Mouse (Mus musculus) inflammation-experienced regulatory T-cells, adult 6 months (primary cell): Measurements from ENCODE around the gene Farp2. TPM values are rescaled to one million over a fixed set of nuclear protein-coding genes. Genes with fewer than 3 reads are reported as not detected.
A peak's percentile ranks its signal among the peaks of the same experiment; 100 is the strongest.
"Not testable (repeated sequence)": the region's sequence is repeated elsewhere in the genome, so short reads cannot be mapped to it uniquely, and the experiment has no call there.

Source experiments
- ATAC-seq: one replicate; pipeline ENCODE4 v1.8.0; 2017
- polyA plus RNA-seq, 3 experiments: library from polyadenylated mRNA; unstranded; fragments of 100-300 nt; shearing (Covaris generic); gene quantifications; one replicate each; pipeline ENCODE4 v1.2.1; 2017

The Farp2 gene
- polyA plus RNA-seq, 3 experiments from 2014 or later: 0.71 to 2.2 (median 0.73) TPM

DNA sequence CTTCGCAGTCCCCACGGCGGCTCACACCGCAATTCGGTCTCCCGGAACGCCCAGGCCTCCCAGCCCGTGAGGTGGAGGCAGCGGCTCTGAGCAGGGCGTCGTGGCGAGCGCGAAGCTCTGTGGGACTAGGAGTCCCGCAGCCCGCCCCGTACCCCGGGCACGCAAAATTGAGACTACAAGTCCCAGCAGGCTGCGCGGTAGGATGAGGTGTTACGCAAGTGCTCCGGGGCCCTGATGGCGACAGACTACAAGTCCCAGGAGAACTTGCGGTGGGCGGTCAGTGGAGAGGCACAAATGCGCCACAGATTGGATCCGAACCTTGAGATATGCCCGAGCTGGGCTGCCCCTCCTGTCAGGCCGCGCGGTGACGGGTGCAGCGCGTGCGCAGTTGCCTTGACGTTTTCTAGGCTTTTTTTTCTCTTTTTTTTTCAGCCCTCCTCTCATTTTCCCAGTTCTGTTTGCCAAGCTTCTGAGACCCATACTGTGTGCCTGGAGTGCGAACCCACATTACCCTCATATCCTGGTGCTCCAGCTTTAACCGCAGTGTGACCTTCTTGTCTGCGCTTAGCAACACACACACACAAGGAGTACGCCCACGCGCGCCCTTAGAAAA, 123.8 kb downstream of the Farp2 start:
- ATAC-seq: peak; percentile 99

DNA sequence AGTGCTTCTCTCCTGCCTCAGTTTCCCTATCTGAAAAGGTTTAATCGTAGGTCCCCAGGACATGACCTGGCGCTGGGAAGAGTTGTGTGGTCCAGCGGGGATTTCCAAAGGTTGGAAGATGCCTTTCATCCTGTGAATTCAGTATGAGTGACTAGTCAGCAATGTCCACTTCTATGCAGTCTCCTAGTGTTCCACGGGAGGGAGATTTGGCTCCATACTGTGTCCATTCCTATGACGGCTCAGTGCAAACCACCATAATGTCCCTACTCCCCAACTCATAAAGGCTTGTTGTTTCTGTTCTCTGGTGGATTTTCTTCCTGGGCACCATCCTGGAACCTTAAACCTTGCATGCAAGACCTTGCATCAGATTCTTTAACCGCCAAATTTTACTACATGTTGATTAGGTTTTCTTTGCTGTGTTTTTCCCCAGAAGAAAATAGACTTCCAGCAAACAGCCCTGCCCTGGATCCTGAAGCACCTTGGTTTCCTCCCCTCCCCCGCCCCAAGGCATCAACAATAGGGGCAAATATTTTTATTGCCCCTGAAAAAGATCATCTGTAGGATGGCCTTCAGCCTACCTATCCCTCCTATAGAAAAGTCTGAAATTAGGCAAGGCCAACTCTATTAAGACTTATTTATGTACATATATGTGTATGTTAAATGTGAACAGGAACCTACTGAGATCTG, 124.5 kb downstream of the Farp2 start:
- ATAC-seq: no peak

DNA sequence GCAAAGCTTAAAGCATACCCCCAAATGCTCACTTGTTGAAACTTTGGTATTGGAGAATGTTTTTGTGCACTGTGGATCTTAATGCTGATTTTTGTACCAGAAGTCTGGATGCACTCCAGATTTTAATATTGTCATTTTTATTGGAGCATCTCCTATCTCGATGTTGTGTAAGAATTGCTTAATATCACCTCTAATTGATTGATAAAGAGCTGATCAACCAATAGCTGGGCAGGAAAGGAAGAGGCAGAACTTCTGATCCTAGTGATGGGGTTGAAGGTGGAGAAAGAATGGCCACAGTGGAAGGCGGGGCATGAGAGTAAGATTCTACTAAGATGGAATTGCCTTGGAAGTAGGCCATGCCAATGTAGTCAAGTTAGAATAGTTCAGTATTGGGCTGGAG, 130.1 kb downstream of the Farp2 start:
- no peak for ATAC-seq

DNA sequence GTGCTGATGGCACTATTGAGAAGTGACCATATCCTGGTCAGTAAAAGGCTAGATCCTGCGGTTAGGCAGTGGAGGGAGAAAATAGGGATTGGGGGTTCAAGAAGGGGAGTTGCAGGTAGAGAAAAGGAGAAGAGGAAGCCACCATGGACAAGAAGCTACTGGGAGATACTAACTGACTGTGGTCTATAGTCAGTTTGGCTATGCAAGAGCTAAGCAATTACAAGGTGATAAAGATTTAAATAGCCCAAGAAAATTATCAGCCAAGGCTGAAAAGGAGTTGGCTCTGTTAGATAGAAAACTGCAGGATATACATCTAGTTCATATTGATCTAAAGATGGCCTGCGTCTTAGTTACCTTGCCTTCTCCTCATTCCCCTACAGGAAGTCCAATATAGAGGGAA, 130.8 kb downstream of the Farp2 start:
- no peak for ATAC-seq

DNA sequence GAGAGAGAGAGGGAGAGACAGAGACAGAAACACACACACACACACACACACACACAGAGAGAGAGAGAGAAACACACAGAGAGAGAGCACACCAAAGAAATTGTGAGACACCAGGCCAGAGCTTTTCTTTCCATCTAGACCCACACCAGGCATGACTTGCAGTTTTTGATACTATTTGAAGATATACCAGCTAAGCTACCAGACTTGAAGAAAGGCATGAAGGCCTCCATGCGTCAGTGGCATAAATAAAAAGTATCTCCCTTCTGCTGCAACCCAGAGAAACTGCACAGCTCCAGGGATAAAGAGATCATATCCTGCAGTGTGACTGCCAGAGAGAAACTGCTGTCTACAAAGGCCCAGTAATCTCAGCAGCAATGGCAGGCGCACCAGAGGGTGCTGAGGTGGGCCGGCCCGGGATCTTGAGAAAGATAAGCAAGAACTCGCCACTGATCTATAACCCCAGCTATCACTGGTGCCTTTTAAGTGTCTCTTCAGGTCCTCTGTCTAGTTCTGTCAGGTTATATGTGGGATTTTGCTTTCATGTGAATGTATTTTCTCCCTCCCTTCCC, 137.8 kb downstream of the Farp2 start:
- no peak for ATAC-seq

DNA sequence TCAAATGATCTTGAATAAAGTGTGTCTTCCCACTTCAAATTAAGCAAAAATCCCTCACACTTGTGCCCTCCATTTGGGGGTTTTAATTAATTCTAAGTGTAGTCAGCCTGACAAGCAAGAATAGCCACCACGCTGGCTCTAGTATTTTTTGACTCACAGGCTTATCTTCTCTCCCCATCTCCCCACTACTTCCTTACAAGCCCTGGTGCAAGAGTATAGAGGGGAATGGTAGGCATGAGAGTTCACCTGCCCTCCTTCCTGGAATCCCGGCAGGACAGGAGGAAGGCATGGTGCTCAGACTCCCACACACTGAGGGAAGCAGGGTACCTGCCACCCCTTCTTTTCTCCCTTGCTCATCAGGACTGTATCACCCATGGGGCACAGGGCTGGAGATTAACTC, 142.4 kb downstream of the Farp2 start:
- ATAC-seq: no peak

DNA sequence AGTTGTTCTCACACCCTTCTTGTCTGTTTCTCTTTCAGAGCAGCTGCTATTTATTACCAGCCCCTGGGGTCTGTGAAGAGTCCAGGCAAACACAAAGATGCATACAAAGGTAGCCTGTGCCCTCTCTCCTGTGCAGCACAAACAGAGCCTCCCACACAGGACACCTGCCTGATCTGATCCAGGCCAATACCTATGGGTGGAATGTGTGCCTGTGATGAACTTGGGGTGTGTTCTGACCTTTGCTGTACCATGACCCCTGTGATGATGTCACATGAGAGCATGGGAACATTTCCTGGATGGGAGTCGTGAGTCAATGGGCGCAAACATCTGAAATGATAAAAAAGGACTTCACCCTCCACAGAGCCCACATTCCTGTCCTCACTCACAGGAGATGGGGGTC, 142.9 kb downstream of the Farp2 start:
- ATAC-seq: no peak

DNA sequence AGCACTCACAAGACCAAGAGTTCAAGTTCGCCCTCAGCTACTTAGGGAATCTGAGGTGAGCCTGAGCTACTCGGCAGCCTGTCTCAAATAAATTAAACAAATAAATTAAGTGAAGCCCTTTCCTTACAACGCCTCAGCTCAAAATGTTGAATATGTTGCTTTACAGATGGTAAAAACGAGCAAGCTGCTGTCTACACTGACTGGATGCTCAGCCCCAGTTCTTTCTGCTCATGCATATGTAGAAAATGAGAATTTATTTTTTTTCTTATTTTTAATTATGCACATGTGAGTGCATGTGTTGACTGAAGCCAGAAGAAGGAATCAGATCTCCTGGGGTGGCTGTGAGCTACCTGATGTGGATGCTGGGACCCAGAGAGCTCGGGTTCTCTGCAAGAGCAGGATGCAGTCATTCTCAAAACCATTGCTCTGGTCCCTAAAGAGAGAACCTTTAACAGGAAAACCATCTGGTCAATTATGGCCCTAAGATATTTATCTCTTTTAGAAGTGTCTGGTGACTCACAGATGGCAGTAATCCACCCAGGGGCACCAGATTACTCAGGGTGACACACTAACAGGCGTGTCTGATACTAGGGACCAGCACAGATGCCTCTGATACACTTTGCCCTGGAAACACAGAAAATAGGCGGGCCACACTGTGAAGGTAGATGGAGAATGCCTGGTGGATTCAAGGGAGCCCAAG, 144.6 kb downstream of the Farp2 start:
- no peak for ATAC-seq

DNA sequence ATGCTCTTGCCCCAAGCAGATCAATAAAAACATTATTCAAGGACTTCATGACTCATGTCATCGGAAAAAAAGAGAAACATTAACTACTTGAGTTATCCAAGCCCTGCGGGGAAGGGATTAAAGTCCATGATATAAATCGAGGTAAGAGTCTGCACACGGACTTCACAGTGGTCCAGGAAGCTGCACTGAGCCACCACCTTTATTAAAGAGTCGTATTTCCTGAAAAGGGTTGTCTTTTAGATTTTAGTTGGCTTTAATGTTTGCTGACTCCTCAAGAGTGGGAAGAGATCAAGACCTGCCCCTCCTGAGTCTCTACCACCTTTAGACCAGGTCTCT, 145.1 kb downstream of the Farp2 start:
- no peak for ATAC-seq

DNA sequence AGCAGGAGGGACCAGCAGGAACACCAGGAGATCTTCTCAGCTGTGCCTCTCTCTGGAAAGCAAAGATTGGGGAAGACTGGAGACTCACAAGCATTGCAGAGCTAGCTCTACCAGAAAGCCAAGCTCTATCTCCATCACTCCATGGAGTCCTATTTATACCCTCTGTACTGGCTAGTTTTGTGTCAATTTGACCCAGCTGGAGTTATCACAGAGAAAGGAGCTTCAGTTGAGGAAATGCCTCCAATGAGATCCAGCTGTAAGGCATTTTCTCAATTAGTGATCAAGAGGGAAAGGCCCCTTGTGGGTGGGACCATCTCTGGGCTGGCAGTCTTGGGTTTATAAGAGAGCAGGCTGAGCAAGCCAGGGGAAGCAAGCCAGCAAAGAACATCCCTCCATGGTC, 146.7 kb downstream of the Farp2 start, which contains the start of gene Stk25:
TSS of gene Stk25 (minus strand) at position 101 of the 400 bp plus-strand sequence.
- ATAC-seq: not testable (repeated sequence)

DNA sequence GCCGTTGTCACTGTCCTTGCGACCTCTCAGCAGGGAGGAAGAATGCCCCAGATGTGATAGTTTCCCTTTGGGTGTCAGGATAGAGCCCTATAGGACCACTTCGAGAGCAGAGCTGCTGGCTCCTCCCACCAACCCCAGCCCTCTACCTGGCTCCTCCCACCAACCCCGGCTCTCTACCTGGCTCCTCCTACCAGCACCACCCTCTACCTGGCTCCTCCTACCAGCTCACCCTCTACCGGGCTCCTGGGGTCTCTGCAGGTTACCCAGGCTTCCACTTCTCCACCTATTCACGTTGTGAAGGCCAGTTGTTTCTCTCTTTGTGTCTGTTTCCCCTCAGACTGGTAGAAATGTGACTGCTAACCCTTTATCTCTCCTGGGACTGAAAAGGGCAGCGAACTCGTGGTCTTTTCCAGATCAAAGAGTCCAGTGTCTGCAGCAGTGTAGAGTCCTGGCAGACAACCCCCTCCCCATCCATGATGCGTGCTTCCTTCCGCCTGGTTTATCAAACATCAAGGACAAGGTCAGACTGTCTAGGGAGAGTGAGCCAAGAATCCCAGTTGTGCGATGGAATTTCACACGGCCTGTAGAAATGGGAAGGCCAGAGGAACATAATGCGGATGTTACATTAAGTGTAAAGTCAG, 156.0 kb downstream of the Farp2 start:
- peak; percentile 53 for ATAC-seq

DNA sequence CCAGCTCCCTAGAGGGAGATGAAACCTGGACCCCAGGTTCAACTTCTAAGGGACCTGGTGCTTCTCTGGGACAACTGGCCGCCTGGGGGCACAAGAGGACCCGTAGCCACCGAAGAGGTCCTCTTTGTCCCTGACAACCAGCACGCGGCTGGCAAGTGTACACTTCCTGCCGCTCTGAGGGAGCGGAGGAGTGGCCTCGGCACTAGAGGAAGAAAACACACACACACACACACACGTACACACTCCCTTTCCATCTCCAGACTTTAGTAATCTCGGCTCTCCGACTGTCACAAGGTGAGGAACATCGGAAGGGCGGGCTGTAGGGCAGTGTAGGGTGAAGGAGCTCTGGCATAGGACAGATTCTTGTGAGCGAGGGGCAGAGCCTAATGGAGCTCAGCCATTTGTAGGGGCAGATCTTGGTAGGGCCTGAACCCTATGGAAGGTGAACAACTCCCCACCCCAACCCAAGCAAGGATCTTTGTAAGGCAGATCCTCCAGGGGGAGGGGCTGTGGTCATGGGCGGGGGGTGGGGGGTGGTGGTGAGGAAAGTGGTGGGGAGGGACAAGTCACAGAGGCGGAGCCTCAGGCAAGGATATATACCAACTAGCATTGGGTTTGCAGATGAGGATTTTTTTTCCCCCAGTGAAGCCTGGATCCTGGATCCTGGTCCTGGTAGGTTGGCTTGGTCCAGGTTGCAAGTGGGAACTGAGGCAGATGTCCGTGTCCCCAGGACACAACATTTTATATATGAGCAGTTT, 157.1 kb downstream of the Farp2 start:
- peak; percentile 85 for ATAC-seq

DNA sequence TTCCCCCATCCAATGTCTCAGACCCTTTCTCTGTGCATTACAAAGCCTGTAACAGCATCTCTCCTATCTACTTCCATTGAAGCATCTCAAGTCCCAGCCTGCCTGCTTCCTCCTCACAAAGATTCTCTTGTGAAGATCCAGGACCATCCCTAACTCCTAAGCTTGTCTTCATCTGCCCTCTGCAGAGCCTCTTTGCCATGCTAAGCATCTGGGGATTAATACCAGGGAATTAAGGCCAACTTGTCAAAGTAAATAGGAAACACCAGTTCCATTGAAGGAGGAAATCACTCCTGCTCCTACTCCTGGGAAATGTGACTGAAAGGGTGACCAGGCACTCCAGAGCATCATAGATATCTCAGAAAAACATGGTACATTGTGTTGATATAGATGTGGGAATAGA, 158.1 kb downstream of the Farp2 start:
- no peak for ATAC-seq

Other genes starting within 250 kb of the Farp2 start
- gene Mterf4, start 206.2 kb upstream of the Farp2 start, polyA plus RNA-seq: 10 to 100 TPM; 16.0 to 23.7 (median 21.7) TPM
- 10 to 100 TPM; 63.4 to 69.2 (median 69.1) TPM for gene Ppp1r7, start 169.2 kb upstream of the Farp2 start, polyA plus RNA-seq
- gene Pask, start 168.6 kb upstream of the Farp2 start, polyA plus RNA-seq: 1 to 10 TPM; 1.2 to 3.8 (median 1.4) TPM
- under 1 TPM in 2 of 3 experiments, not detected in 1; 0.43 TPM for gene Ano7, start 138.1 kb upstream of the Farp2 start, polyA plus RNA-seq
- 10 to 100 TPM; 49.3 to 72.0 (median 49.7) TPM for gene Hdlbp, start 33.3 kb upstream of the Farp2 start, polyA plus RNA-seq
- gene Stk25, start 146.6 kb downstream of the Farp2 start, polyA plus RNA-seq: 10 to 100 TPM; 30.5 to 33.7 (median 32.4) TPM
- gene Bok, start 173.6 kb downstream of the Farp2 start, polyA plus RNA-seq: not detected
- 10 to 100 TPM; 57.6 to 85.3 (median 63.8) TPM for gene Atg4b, start 239.4 kb downstream of the Farp2 start, polyA plus RNA-seq
- gene Thap4, start 242.8 kb downstream of the Farp2 start, polyA plus RNA-seq: 10 to 100 TPM; 13.8 to 21.0 (median 19.3) TPM